Mouse (Mus musculus): ENCODE results near the gene Vmn1r32. TPM values are rescaled to one million over a fixed set of nuclear protein-coding genes. Genes with fewer than 3 reads are reported as not detected.
A peak's percentile ranks its signal among the peaks of the same experiment; 100 is the strongest.

Vmn1r32 gene
- 0.04 TPM in 2 replicates for polyA plus RNA-seq (2015; fragmentation: Nextera tagmentation; extraction: Ambion mirVana)

DNA sequence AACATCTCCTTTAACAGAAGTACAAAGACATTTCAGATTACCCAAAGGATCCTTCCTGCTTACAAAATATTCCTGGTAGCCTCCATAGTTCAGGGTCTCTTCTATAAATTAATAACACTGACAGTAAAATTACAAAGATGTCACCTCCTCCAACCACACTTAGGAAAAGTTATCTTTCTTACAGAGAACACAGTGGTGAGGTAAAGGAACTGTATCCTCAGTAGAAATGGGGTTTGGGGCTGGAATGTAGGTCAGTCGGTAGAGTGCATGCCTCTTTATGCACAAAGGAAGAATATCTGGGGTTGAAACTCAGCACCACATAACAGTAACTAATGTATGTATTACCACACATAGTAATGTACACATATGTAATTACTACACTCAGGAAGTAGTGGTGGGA lies at the start of gene Vmn1r32:
Gene Vmn1r32 (minus strand): TSS at position 101 of the 400 bp plus-strand sequence.
- Histone ChIP-seq H3K27ac (ENCODE audit: low read length) (no peak within 1 kb of the TSS), H3K4me2 (ENCODE audit: low read depth, low read length) (no peak within 1 kb of the TSS), H3K9ac (ENCODE audit: low read depth, low read length) (no peak within 1 kb of the TSS), H3K4me1 (ENCODE audit: control insufficient read depth, low read depth, low read length) (no peaks in the 10 kb centered on the region), H3K4me3 (ENCODE audit: low read depth, low read length) (no peak within 1 kb of the TSS), H3K27me3 (ENCODE audit: control insufficient read depth, insufficient read depth, low read depth, low read length) (no peaks in the 10 kb centered on the region), H3K9me3 (replicated peaks; ENCODE audit: control insufficient read depth, low read length) (no peaks in the 10 kb centered on the region), H3K36me3 (ENCODE audit: control insufficient read depth, insufficient read depth) (no peaks in the 10 kb centered on the region)
- ATAC-seq (ENCODE audit: low read depth): no peak
- WGBS (ENCODE audit: insufficient replicate concordance): 48% methylated on average over 1 of the region's 1 CpGs

DNA sequence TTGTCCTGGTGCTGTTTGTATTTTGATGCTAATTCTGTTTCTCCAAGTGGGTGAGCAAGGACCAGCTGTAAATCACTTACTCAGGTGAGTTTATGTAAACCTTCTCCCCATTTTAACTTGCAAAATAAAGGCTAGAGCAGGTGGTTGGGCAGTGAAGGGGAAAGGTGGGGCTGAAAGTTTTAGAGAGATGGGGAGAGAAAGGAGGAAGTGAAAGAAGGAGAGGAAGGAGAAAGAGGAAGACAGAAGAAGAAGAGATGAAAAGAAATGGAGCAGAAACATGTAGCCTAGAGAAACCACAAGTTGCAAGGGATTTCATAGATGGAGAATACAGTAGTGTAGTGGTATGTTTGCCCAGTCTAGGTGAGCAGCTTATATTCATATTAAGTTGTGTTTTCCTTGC lies 35.9 kb upstream of the Vmn1r32 start:
- Histone ChIP-seq H3K9ac (ENCODE audit: low read depth, low read length) (no peak overlapping the region), H3K9me3 (replicated peaks; ENCODE audit: control insufficient read depth, low read length) (no peaks in the 10 kb centered on the region), H3K27ac (ENCODE audit: low read length) (no peak overlapping the region), H3K27me3 (ENCODE audit: control insufficient read depth, insufficient read depth, low read depth, low read length) (no peaks in the 10 kb centered on the region), H3K4me3 (ENCODE audit: low read depth, low read length) (no peak overlapping the region), H3K36me3 (ENCODE audit: control insufficient read depth, insufficient read depth) (no peaks in the 10 kb centered on the region), H3K4me1 (ENCODE audit: control insufficient read depth, low read depth, low read length) (no peaks in the 10 kb centered on the region), H3K4me2 (ENCODE audit: low read depth, low read length) (no peak overlapping the region)
- no peak for ATAC-seq (ENCODE audit: low read depth)

DNA sequence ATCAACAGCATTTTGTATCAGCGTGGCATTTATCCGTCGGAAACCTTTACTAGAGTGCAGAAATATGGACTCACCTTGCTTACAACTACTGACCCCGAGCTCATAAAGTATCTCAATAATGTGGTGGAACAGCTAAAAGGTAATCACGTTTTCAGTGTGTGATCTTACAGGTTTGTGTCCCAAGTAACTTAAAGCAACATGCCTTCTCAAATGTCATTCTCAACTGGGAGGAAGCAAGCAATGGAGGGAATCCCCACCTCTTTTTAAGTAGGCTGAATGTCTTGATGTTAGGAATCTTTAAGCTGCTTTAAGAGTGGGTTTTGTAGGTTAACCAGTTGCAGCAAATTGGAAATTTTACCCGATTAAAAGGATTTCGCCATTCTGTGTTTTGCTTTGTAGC lies 23.9 kb downstream of the Vmn1r32 start:
- peak overlapping the region; percentile 91 for H3K9ac ChIP-seq (ENCODE audit: low read depth, low read length)
- peak overlapping the region; percentile 90 for H3K4me3 ChIP-seq (ENCODE audit: low read depth, low read length)
- peak overlapping the region; percentile 96 for H3K27ac ChIP-seq (ENCODE audit: low read length)
- H3K27me3 ChIP-seq (ENCODE audit: control insufficient read depth, insufficient read depth, low read depth, low read length): no peaks in the 10 kb centered on the region
- no peaks in the 10 kb centered on the region for H3K9me3 ChIP-seq (replicated peaks; ENCODE audit: control insufficient read depth, low read length)
- H3K36me3 ChIP-seq (ENCODE audit: control insufficient read depth, insufficient read depth): peaks cover 13% of the 10 kb centered on the region
- peak overlapping the region; percentile 89 for H3K4me2 ChIP-seq (ENCODE audit: low read depth, low read length)
- H3K4me1 ChIP-seq (ENCODE audit: control insufficient read depth, low read depth, low read length): peaks cover 8% of the 10 kb centered on the region
- ATAC-seq (ENCODE audit: low read depth): no peak
- WGBS (ENCODE audit: insufficient replicate concordance): 9% methylated on average over 7 of the region's 7 CpGs

DNA sequence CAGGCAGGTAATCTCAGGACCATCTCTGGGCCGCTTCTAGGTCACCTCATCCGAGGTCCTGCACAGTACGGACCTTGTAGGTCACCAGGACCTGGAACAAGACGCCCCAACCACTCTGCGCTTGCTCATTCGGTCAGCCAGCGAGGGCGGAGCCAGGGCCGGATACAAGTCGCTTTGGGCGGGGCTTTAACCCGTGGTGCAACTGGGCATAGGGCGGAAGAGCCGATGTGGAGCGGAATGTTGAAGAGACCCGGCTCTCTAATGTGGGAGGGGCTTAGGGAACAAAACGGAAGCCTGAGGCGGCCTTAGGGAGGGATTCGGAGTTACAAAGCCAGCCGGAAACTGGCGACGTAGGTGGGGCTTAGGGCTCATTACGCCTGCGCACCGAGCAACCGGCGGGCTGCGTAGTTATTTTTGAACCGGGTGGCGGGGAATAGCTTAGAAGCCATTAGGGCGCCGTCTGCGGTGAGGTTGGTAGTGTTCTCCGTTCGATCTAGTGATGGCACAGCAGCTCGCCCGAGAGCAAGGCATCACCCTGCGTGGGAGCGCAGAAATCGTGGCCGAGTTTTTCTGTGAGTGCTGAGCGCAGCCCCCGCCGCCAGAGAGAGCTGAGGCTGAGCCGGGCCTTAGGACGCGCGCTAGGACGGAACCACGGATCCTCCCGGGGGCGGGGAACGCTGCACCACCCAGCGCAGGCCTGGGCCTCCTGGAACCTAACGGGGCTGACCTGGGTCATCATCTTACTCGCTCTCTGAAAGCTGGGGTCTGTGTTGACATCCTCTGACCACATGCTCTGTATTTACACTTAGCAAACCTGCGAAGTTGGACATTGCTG lies 24.7 kb downstream of the Vmn1r32 start, which contains the start of gene Mad2l1:
Gene Mad2l1 (plus strand): TSS at position 363 of the 835 bp plus-strand sequence.
- Histone ChIP-seq H3K4me2 (ENCODE audit: low read depth, low read length) (peak within 1 kb of the TSS; percentile 89), H3K36me3 (ENCODE audit: control insufficient read depth, insufficient read depth) (peaks cover 12% of the 10 kb centered on the region), H3K9ac (ENCODE audit: low read depth, low read length) (peak within 1 kb of the TSS; percentile 91), H3K9me3 (replicated peaks; ENCODE audit: control insufficient read depth, low read length) (no peaks in the 10 kb centered on the region), H3K27me3 (ENCODE audit: control insufficient read depth, insufficient read depth, low read depth, low read length) (no peaks in the 10 kb centered on the region), H3K4me1 (ENCODE audit: control insufficient read depth, low read depth, low read length) (peaks cover 8% of the 10 kb centered on the region), H3K4me3 (ENCODE audit: low read depth, low read length) (peak within 1 kb of the TSS; percentile 90), H3K27ac (ENCODE audit: low read length) (peak within 1 kb of the TSS; percentile 96)
- peak; percentile 96 for ATAC-seq (ENCODE audit: low read depth)
- under 1% methylated on average over 57 of the region's 57 CpGs for WGBS (ENCODE audit: insufficient replicate concordance)

DNA sequence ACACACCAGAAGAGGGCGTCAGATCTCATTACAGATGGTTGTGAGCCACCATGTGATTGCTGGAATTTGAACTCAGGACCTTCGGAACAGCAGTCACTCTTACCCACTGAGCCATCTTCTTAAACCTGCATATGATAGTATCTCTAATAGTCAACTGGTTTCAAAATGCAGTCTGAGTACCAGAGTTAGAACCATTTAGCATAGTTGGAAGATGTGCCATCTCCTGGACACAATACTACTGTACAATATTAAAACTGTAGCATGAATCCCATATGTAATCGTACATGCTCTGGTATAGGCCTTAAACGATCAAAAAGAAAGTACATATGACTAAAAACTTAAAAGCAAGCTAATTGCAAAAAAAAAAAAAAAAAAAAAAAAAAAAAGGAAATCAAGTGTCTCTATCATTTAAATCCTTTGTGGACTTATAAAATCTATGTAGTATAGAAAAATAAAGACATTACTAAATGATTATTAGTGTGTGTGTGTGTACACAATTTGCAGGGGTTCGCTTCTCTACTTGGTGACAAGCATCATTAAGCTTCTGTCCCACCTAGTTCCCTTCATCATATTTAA lies 25.4 kb downstream of the Vmn1r32 start:
- H3K9ac ChIP-seq (ENCODE audit: low read depth, low read length): peak overlapping the region; percentile 65
- H3K4me2 ChIP-seq (ENCODE audit: low read depth, low read length): peak overlapping the region; percentile 89
- H3K36me3 ChIP-seq (ENCODE audit: control insufficient read depth, insufficient read depth): peaks cover 4% of the 10 kb centered on the region
- no peak for ATAC-seq (ENCODE audit: low read depth)
- H3K4me1 ChIP-seq (ENCODE audit: control insufficient read depth, low read depth, low read length): peaks cover 8% of the 10 kb centered on the region
- H3K4me3 ChIP-seq (ENCODE audit: low read depth, low read length): peak overlapping the region; percentile 90
- WGBS (ENCODE audit: insufficient replicate concordance): 56% methylated on average over 5 of the region's 5 CpGs
- H3K9me3 ChIP-seq (replicated peaks; ENCODE audit: control insufficient read depth, low read length): no peaks in the 10 kb centered on the region
- H3K27ac ChIP-seq (ENCODE audit: low read length): peak overlapping the region; percentile 96
- H3K27me3 ChIP-seq (ENCODE audit: control insufficient read depth, insufficient read depth, low read depth, low read length): no peaks in the 10 kb centered on the region

DNA sequence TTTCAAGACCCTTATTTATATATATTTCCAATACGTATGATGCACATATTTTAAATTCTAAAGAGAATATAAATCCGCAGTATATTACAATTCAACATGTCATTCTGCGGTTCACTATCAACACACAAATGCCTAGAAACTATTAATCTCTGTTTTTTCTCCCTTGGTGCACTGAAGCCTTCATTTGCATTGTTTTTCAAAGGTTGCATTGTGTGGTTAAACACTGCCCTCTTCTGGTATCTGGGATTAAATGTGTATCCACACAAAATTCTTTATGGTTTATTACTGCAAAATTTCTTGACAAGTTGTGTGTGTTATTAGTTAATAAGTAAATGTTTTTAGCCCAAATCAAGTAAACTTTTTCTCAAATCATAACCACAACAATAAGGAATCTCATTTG lies 26.7 kb downstream of the Vmn1r32 start:
- no peak for ATAC-seq (ENCODE audit: low read depth)
- Histone ChIP-seq H3K36me3 (ENCODE audit: control insufficient read depth, insufficient read depth) (no peaks in the 10 kb centered on the region), H3K4me3 (ENCODE audit: low read depth, low read length) (no peak overlapping the region), H3K4me1 (ENCODE audit: control insufficient read depth, low read depth, low read length) (peaks cover 8% of the 10 kb centered on the region), H3K9ac (ENCODE audit: low read depth, low read length) (no peak overlapping the region), H3K9me3 (replicated peaks; ENCODE audit: control insufficient read depth, low read length) (no peaks in the 10 kb centered on the region), H3K4me2 (ENCODE audit: low read depth, low read length) (no peak overlapping the region), H3K27ac (ENCODE audit: low read length) (no peak overlapping the region), H3K27me3 (ENCODE audit: control insufficient read depth, insufficient read depth, low read depth, low read length) (no peaks in the 10 kb centered on the region)
- WGBS (ENCODE audit: insufficient replicate concordance): 26% methylated on average over 3 of the region's 3 CpGs

DNA sequence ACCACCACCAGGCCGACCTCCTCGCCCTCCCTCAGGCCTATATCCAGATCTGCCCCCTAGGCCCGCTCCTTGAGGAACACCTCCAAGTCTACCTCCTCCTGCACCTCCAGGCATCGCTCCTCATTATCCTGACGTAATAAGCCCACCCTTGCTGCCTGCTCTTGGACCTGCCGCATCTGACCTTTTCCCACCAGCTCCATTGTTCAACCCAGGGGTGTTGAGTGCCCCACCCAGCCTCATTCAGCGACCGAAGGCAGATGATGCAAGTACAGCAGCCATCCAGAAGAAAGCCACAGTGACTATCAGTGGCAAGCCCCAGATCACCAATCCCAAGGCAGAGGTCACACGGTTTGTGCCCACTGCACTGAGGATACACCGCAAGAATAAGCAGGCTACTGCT lies 31.5 kb downstream of the Vmn1r32 start:
- ATAC-seq (ENCODE audit: low read depth): no peak
- no peaks in the 10 kb centered on the region for H3K36me3 ChIP-seq (ENCODE audit: control insufficient read depth, insufficient read depth)
- no peak overlapping the region for H3K27ac ChIP-seq (ENCODE audit: low read length)
- no peak overlapping the region for H3K9ac ChIP-seq (ENCODE audit: low read depth, low read length)
- 76% methylated on average over 10 of the region's 10 CpGs for WGBS (ENCODE audit: insufficient replicate concordance)
- no peaks in the 10 kb centered on the region for H3K27me3 ChIP-seq (ENCODE audit: control insufficient read depth, insufficient read depth, low read depth, low read length)
- H3K4me1 ChIP-seq (ENCODE audit: control insufficient read depth, low read depth, low read length): no peaks in the 10 kb centered on the region
- no peak overlapping the region for H3K4me2 ChIP-seq (ENCODE audit: low read depth, low read length)
- no peak overlapping the region for H3K4me3 ChIP-seq (ENCODE audit: low read depth, low read length)
- no peaks in the 10 kb centered on the region for H3K9me3 ChIP-seq (replicated peaks; ENCODE audit: control insufficient read depth, low read length)

DNA sequence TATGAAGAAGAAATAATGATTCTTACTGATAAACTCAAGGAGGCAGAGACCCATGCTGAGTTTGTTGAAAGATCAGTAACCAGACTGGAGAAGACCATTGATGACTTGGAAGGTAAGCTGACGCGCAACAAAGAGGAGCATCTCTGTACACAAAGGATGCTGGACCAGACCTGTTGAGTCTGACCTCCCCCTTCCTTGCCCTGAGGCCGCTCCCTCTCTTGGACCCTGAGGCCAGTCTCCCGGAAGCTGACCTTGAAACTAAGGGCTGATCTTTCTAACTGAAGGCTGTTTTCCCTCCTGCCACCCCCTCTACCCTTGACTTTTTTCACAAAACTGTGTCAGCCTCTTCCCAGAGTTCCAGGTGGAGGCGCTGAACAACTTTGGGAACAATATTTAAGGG lies 43.5 kb downstream of the Vmn1r32 start:
- Histone ChIP-seq H3K4me2 (ENCODE audit: low read depth, low read length) (no peak overlapping the region), H3K27me3 (ENCODE audit: control insufficient read depth, insufficient read depth, low read depth, low read length) (no peaks in the 10 kb centered on the region), H3K9ac (ENCODE audit: low read depth, low read length) (no peak overlapping the region), H3K9me3 (replicated peaks; ENCODE audit: control insufficient read depth, low read length) (no peaks in the 10 kb centered on the region), H3K27ac (ENCODE audit: low read length) (no peak overlapping the region), H3K4me1 (ENCODE audit: control insufficient read depth, low read depth, low read length) (no peaks in the 10 kb centered on the region), H3K36me3 (ENCODE audit: control insufficient read depth, insufficient read depth) (no peaks in the 10 kb centered on the region), H3K4me3 (ENCODE audit: low read depth, low read length) (no peak overlapping the region)
- no peak for ATAC-seq (ENCODE audit: low read depth)
- 75% methylated on average over 5 of the region's 5 CpGs for WGBS (ENCODE audit: insufficient replicate concordance)

All from liver, embryonic 16.5 days (tissue).